Mouse (Mus musculus): ENCODE results near the gene Doc2g. TPM values are rescaled to one million over a fixed set of nuclear protein-coding genes. Genes with fewer than 3 reads are reported as not detected.

Doc2g gene
- polyA plus RNA-seq, 1 experiment from 2014 or later: 3.6 TPM

DNA sequence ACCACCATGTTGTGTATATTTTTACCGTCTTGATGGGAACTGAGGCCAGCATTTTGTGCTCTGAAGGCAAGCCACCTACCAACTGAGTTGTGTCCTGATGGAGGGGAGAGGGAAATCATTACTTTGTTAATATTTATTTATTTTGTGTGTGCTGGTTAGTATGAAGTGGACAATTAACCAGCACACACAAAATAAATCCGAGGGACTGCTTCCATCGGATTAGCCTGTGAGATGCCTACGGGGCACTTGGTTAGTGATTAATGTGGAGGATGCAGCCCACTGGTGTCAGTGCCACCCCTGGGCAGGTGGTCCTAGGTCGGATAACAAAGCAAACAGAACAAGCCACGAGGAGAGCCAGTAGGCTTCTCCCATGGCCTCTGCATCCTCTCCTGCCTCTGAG, 8.2 kb upstream of the Doc2g start:
- H3K36me3 ChIP-seq (replicated peaks): no peaks in the 10 kb centered on the region
- no peak overlapping the region for H3K27ac ChIP-seq
- no peaks in the 10 kb centered on the region for H3K9me3 ChIP-seq
- DNase-seq (ENCODE audit: extremely low spot score, low spot score): no peak
- H3K4me3 ChIP-seq: no peak overlapping the region
- H3K27me3 ChIP-seq (ENCODE audit: poor library complexity, severe bottlenecking): 0 out of 2 replicates have a peak, but pooled peaks cover 3% of the 10 kb centered on the region
- 73% methylated on average over 6 of the region's 6 CpGs for WGBS
- peaks cover 17% of the 10 kb centered on the region for H3K4me1 ChIP-seq

- 0 out of 2 replicates have a peak, but pooled peaks cover 3% of the 10 kb centered on the region for H3K27me3 ChIP-seq (ENCODE audit: poor library complexity, severe bottlenecking)
- no peak overlapping the region for H3K27ac ChIP-seq
- DNase-seq (ENCODE audit: extremely low spot score, low spot score): no peak
- H3K36me3 ChIP-seq (replicated peaks): no peaks in the 10 kb centered on the region
- H3K4me1 ChIP-seq: peaks cover 19% of the 10 kb centered on the region
- no peak overlapping the region for H3K4me3 ChIP-seq
- H3K9me3 ChIP-seq: no peaks in the 10 kb centered on the region
- 94% methylated on average over 3 of the region's 3 CpGs for WGBS
Observed at GRCm38 (mm10) chr19:3995505-3995904, 7.6 kb upstream of the Doc2g start.

- Histone ChIP-seq H3K4me3 (no peak overlapping the region), H3K27ac (no peak overlapping the region), H3K27me3 (ENCODE audit: poor library complexity, severe bottlenecking) (0 out of 2 replicates have a peak, but pooled peaks cover 3% of the 10 kb centered on the region), H3K4me1 (peaks cover 25% of the 10 kb centered on the region), H3K36me3 (replicated peaks) (no peaks in the 10 kb centered on the region), H3K9me3 (no peaks in the 10 kb centered on the region)
- DNase-seq (ENCODE audit: extremely low spot score, low spot score): no peak
- WGBS: 77% methylated on average over 7 of the region's 7 CpGs
Observed at GRCm38 (mm10) chr19:3996106-3996505, 7.0 kb upstream of the Doc2g start.

DNA sequence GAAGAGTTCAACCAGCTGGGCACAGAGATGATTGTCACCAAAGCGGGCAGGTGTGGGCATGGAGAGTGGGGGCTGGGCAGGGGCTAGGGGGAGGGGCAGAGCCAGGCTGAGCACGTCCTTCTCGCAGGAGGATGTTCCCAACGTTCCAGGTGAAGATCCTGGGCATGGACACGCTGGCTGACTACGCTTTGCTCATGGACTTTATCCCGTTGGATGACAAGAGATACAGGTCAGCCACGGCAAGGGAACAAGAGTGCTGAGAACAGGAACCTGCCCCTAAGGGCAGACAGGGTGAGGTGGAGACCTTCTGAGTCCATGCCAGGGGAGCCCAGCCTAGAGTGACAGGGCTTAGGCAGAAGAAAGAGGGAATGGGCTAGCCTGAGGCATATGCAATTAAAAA, 6.4 kb upstream of the Doc2g start:
- no peak for DNase-seq (ENCODE audit: extremely low spot score, low spot score)
- Histone ChIP-seq H3K27me3 (ENCODE audit: poor library complexity, severe bottlenecking) (0 out of 2 replicates have a peak, but pooled peaks cover 3% of the 10 kb centered on the region), H3K36me3 (replicated peaks) (no peaks in the 10 kb centered on the region), H3K4me3 (no peak overlapping the region), H3K9me3 (no peaks in the 10 kb centered on the region), H3K27ac (no peak overlapping the region), H3K4me1 (peaks cover 31% of the 10 kb centered on the region)
- WGBS: 87% methylated on average over 8 of the region's 8 CpGs

DNA sequence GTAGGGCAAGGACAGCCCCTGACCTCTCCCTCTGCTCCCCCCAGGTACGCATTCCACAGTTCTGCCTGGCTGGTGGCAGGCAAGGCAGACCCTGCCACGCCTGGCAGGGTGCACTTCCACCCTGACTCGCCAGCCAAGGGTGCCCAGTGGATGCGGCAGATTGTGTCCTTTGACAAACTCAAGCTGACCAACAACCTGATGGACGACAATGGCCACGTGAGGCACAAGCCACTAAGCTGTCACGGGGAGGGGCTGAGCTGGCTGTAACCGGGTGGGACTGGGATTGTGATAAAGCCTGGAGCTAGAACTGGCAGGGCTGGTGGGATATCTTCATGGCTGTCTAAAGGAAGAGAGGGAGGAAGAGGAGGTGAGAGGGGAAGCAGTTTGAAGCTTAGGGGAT, 5.9 kb upstream of the Doc2g start:
- Histone ChIP-seq H3K4me1 (peaks cover 33% of the 10 kb centered on the region), H3K4me3 (no peak overlapping the region), H3K27me3 (ENCODE audit: poor library complexity, severe bottlenecking) (0 out of 2 replicates have a peak, but pooled peaks cover 3% of the 10 kb centered on the region), H3K36me3 (replicated peaks) (no peaks in the 10 kb centered on the region), H3K9me3 (no peaks in the 10 kb centered on the region), H3K27ac (no peak overlapping the region)
- WGBS: 71% methylated on average over 8 of the region's 8 CpGs
- no peak for DNase-seq (ENCODE audit: extremely low spot score, low spot score)

DNA sequence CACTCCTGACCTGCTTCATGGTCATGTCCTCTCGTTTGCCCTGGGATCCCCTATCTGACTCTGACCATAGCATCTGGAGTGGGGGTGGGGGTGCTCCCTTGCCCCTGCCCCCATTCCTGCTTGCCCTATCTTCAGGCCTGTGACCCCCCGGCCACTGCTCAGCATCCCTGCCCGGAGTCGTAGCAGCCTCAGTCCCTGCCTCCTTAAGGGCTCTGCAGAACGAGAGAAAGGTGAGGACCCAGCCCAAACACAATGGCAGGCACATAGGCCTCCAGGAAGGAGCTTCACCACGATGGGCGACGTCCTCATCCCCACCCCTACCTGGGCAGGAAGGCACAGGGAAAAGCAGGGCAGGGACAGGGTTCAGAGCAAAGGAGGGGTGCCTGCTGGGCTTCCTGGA, 4.8 kb upstream of the Doc2g start:
- no peak overlapping the region for H3K4me3 ChIP-seq
- H3K4me1 ChIP-seq: peaks cover 30% of the 10 kb centered on the region
- no peak for DNase-seq (ENCODE audit: extremely low spot score, low spot score)
- no peaks in the 10 kb centered on the region for H3K9me3 ChIP-seq
- 0 out of 2 replicates have a peak overlapping the region, but pooled peaks have one; percentile 30 for H3K27ac ChIP-seq
- WGBS: 78% methylated on average over 8 of the region's 8 CpGs
- H3K36me3 ChIP-seq (replicated peaks): no peaks in the 10 kb centered on the region
- H3K27me3 ChIP-seq (ENCODE audit: poor library complexity, severe bottlenecking): 0 out of 2 replicates have a peak, but pooled peaks cover 3% of the 10 kb centered on the region

DNA sequence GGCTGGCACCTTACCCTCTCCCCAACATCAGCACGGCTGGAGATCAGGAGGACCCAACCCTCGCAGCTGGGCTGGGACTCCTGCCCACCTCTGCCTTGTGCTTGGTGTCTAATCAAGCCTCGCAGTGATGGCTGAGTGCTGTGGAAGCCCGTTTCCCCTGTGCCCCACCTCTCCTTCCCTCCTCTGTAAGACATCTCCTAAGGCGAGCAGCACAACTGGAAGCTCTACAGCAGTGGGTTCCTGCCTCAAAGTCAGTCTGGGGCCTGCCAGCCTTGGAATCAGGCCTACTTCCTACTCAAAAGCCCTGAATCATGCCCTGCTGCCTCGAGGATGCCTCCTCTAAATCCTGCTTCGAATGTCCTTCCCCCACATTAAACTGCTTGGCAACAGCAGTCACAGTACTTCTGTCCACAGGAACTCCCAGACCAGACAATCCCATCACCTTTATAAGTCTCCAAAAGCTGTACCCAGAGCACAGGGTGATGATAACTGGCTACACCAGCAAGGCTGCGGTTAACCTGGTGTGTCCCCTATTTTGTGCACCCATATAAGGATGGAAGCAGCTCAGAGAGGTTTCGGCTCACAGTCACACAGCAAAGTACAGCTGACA, 3.9 kb upstream of the Doc2g start:
- Histone ChIP-seq H3K4me1 (peaks cover 30% of the 10 kb centered on the region), H3K4me3 (peak overlapping the region; percentile 81)

GRCm38 (mm10) chr19:4000119-4000900, 2.8 kb upstream of the Doc2g start, which contains the start of the genes Nudt8 and Gm49405:
Gene Nudt8, plus strand, starts transcription at chr19:4000580.
Gene Gm49405, plus strand, starts transcription at chr19:4000626.
- WGBS: under 1% methylated on average over 64 of the region's 64 CpGs
- Histone ChIP-seq H3K36me3 (replicated peaks) (peaks cover 9% of the 10 kb centered on the region), H3K27ac (peak within 1 kb of the TSS; percentile 95), H3K27me3 (ENCODE audit: poor library complexity, severe bottlenecking) (0 out of 2 replicates have a peak, but pooled peaks cover 3% of the 10 kb centered on the region), H3K9me3 (no peaks in the 10 kb centered on the region), H3K4me3 (peak within 1 kb of the TSS; percentile 81), H3K4me1 (peaks cover 30% of the 10 kb centered on the region)
- peak; percentile 97 for DNase-seq (ENCODE audit: extremely low spot score, low spot score)

More for the DNA sequence above, 3.9 kb upstream of the Doc2g start:
- DNase-seq (ENCODE audit: extremely low spot score, low spot score): no peak
- Histone ChIP-seq H3K36me3 (replicated peaks) (0 out of 2 replicates have a peak, but pooled peaks cover 2% of the 10 kb centered on the region), H3K27ac (0 out of 2 replicates have a peak overlapping the region, but pooled peaks have one; percentile 95), H3K27me3 (ENCODE audit: poor library complexity, severe bottlenecking) (0 out of 2 replicates have a peak, but pooled peaks cover 3% of the 10 kb centered on the region), H3K9me3 (no peaks in the 10 kb centered on the region)
- WGBS: 89% methylated on average over 9 of the region's 9 CpGs

DNA sequence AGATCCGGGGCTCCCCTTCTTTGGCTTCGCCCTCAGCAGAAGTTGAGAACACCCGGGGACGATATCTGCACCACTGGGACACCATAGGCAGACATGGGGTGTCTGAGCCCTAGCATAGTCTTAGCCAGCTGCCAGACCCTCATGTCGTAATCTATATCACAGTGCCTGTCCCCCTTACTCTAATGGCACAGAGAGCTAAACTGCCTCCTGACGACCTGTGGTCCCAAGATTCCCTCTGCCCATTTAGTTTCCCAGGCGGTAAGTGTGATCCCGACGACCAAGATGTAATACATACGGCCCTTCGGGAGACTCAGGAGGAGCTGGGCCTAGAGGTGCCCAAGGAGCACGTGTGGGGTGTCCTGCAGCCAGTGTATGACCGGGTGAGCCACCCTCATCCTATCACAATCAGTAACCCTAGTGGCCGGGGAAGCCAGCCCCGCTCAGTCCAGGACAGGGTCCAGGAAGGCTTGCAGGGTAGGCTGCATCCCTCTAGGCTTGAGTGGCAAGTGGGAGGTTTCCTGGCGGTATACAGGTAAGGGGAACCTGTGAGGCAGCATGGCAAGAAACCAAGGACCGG, 2.1 kb upstream of the Doc2g start:
- H3K9me3 ChIP-seq: no peaks in the 10 kb centered on the region
- WGBS: 20% methylated on average over 17 of the region's 17 CpGs
- H3K36me3 ChIP-seq (replicated peaks): peaks cover 15% of the 10 kb centered on the region
- peaks cover 30% of the 10 kb centered on the region for H3K4me1 ChIP-seq
- peak; percentile 29 for DNase-seq (ENCODE audit: extremely low spot score, low spot score)
- H3K4me3 ChIP-seq: peak overlapping the region; percentile 81
- H3K27me3 ChIP-seq (ENCODE audit: poor library complexity, severe bottlenecking): 0 out of 2 replicates have a peak, but pooled peaks cover 3% of the 10 kb centered on the region
- peak overlapping the region; percentile 95 for H3K27ac ChIP-seq

- Histone ChIP-seq H3K27ac (no peak overlapping the region), H3K36me3 (replicated peaks) (peaks cover 22% of the 10 kb centered on the region), H3K4me1 (peaks cover 30% of the 10 kb centered on the region), H3K9me3 (no peaks in the 10 kb centered on the region), H3K4me3 (peak overlapping the region; percentile 81; the same call in 1 of the 2 replicates), H3K27me3 (ENCODE audit: poor library complexity, severe bottlenecking) (0 out of 2 replicates have a peak, but pooled peaks cover 3% of the 10 kb centered on the region)
- 96% methylated on average over 5 of the region's 5 CpGs for WGBS
- DNase-seq (ENCODE audit: extremely low spot score, low spot score): no peak
Observed at GRCm38 (mm10) chr19:4001752-4002151, 1.4 kb upstream of the Doc2g start.

DNA sequence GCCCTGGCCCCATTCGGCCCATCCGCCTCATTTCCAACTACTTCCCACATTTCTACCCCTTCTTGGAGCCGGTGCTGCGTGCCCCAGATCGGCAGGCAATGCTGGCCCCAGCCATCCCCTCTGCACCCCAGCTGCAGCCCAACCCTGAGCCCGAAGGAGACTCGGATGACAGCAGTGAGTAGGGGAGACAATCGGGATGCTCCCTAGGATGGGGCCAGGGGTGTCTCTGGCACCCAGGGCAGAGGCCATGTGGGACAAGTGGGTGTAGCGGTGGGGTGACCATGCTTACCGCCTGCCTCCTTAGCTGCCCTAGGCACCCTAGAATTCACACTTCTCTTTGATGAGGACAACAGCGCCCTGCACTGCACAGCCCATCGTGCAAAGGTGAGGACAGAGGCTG, 528 bp downstream of the Doc2g start:
- 84% methylated on average over 12 of the region's 12 CpGs for WGBS
- Histone ChIP-seq H3K9me3 (no peaks in the 10 kb centered on the region), H3K27me3 (ENCODE audit: poor library complexity, severe bottlenecking) (0 out of 2 replicates have a peak, but pooled peaks cover 3% of the 10 kb centered on the region), H3K4me1 (peaks cover 24% of the 10 kb centered on the region), H3K4me3 (no peak overlapping the region), H3K36me3 (replicated peaks) (peaks cover 41% of the 10 kb centered on the region), H3K27ac (no peak overlapping the region)
- DNase-seq (ENCODE audit: extremely low spot score, low spot score): no peak

- WGBS: 91% methylated on average over 15 of the region's 15 CpGs
- no peak for DNase-seq (ENCODE audit: extremely low spot score, low spot score)
- Histone ChIP-seq H3K4me1 (peaks cover 22% of the 10 kb centered on the region), H3K9me3 (no peaks in the 10 kb centered on the region), H3K4me3 (no peak overlapping the region), H3K27me3 (ENCODE audit: poor library complexity, severe bottlenecking) (no peaks in the 10 kb centered on the region), H3K27ac (no peak overlapping the region), H3K36me3 (replicated peaks) (peaks cover 48% of the 10 kb centered on the region)
Observed at GRCm38 (mm10) chr19:4004331-4004730, 1.2 kb downstream of the Doc2g start.

Measured in forebrain, embryonic 10.5 days (tissue).